In the genomic region with DNA sequence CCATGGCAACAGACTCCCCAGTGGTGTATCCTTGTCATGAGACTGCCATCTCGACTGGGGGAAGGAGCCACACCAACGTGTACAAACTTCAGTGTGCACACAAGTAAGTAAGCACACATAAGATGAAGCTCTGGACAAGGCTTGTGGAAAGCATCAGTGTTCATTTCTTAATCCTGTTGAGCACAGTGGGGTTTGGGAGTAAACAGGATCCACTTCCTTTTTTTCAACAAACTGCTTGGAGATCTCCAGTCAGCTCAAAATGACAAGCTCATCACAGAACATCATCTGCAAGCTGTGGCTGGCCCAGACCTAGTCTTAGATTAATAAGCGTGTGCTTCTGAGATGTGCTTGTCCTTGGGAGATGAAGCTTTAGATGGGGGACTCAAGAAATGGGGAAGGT, we compare ENCODE assay signal across 23 mouse cellular contexts.
"Had no signal": no experiment of that assay in that cellular context is flagged by ENCODE, and none has a peak within 500 bp of the region (broad histone marks: within the 10 kb centered on the region; RNA-seq: fewer than 3 reads in every experiment).

No protein-coding gene starts in this region.

- H3K4me1 ChIP-seq: liver, embryonic 15.5 days; lung, embryonic 15.5 days; midbrain, embryonic 13.5 days; midbrain, embryonic 15.5 days; neural tube, embryonic 13.5 days; neural tube, embryonic 15.5 days; stomach, embryonic 15.5 days had no signal

- H3K27ac ChIP-seq: liver, embryonic 15.5 days; lung, embryonic 15.5 days; macrophage; midbrain, embryonic 13.5 days; midbrain, embryonic 15.5 days; neural tube, embryonic 13.5 days; neural tube, embryonic 15.5 days; stomach, embryonic 15.5 days; stomach, postnatal 0 days had no signal

- H3K4me3 ChIP-seq: liver, embryonic 15.5 days; lung, embryonic 15.5 days; megakaryocyte, embryonic 14.5 days; midbrain, embryonic 13.5 days; midbrain, embryonic 15.5 days; myocyte; neural tube, embryonic 13.5 days; neural tube, embryonic 15.5 days; stomach, embryonic 15.5 days had no signal

- DNase-seq: liver, postnatal 0 days; lung, adult 2 months; lung, postnatal 14 days; lung, postnatal 36 days; retina, postnatal 1 day; right cerebral cortex, adult 18-20 months; right cerebral cortex, postnatal 25 days; right cerebral cortex, postnatal 4 days; thymus, adult 2 months; thymus, postnatal 25 days; thymus, postnatal 4 days had no signal

- ATAC-seq: liver, postnatal 0 days; lung, postnatal 0 days; midbrain, embryonic 13.5 days; midbrain, embryonic 15.5 days had no signal
